Mouse (Mus musculus) thymus, postnatal 36 days (tissue): Measurements from ENCODE around the gene Hist1h4f.
A peak's percentile ranks its signal among the peaks of the same experiment; 100 is the strongest.
"Not testable (repeated sequence)": the region's sequence is repeated elsewhere in the genome, so short reads cannot be mapped to it uniquely, and the experiment has no call there.

ENCODE experiments used
- DNase-seq, 2 experiments: peaks; one replicate each; pipeline ENCODE4 v3.0.0; 2022; ENCODE audit warnings: mixed read lengths in 2 of 2

The Hist1h4f gene

GRCm38 (mm10) chr13:23551146-23551834, at the start of gene Hist1h4f:
Gene Hist1h4f, minus strand, starts transcription at chr13:23551648.
- peak; percentile 84 to 88 for DNase-seq

- DNase-seq = peak; percentile 71 to 75
These were observed 46.5 kb upstream of the Hist1h4f start for GRCm38 (mm10) chr13:23597957-23598356.

- DNase-seq = no peak
These were observed 44.3 kb upstream of the Hist1h4f start for GRCm38 (mm10) chr13:23595622-23596372.

GRCm38 (mm10) chr13:23595185-23595584, 43.7 kb upstream of the Hist1h4f start:
- no peak for DNase-seq

- DNase-seq = no peak
These were observed 41.8 kb upstream of the Hist1h4f start for GRCm38 (mm10) chr13:23593051-23593770.

- no peak for DNase-seq
These were observed 41.2 kb upstream of the Hist1h4f start for GRCm38 (mm10) chr13:23592614-23593013.

- DNase-seq = not testable (repeated sequence)
These were observed 40.4 kb upstream of the Hist1h4f start for GRCm38 (mm10) chr13:23591886-23592285.

- no peak for DNase-seq
These were observed 39.8 kb upstream of the Hist1h4f start for GRCm38 (mm10) chr13:23591206-23591605.

- DNase-seq = no peak
These were observed 35.4 kb upstream of the Hist1h4f start for GRCm38 (mm10) chr13:23586940-23587225.

- DNase-seq = peak in 1 of 2 experiments; percentile 13
These were observed 34.9 kb upstream of the Hist1h4f start for GRCm38 (mm10) chr13:23586099-23586939.

GRCm38 (mm10) chr13:23585442-23586098, 34.1 kb upstream of the Hist1h4f start:
- peak; percentile 75 to 84 for DNase-seq

GRCm38 (mm10) chr13:23585029-23585441, 33.6 kb upstream of the Hist1h4f start:
- DNase-seq = peak; percentile 72 to 75

GRCm38 (mm10) chr13:23584331-23584730, 32.9 kb upstream of the Hist1h4f start:
- DNase-seq = peak in 1 of 2 experiments; percentile 17

- DNase-seq = no peak
These were observed 32.1 kb upstream of the Hist1h4f start for GRCm38 (mm10) chr13:23583387-23584068.

GRCm38 (mm10) chr13:23582219-23583056, 31.0 kb upstream of the Hist1h4f start:
- no peak for DNase-seq

- DNase-seq = peak; percentile 95
These were observed 30.2 kb upstream of the Hist1h4f start, which contains the start of gene Hist1h4d for GRCm38 (mm10) chr13:23581408-23582218. Gene Hist1h4d, plus strand, starts transcription at chr13:23581598.

- DNase-seq = no peak
These were observed 26.4 kb upstream of the Hist1h4f start for GRCm38 (mm10) chr13:23577835-23578234.

GRCm38 (mm10) chr13:23576906-23577639, 25.6 kb upstream of the Hist1h4f start:
- DNase-seq = no peak
